Mouse (Mus musculus) hindbrain, postnatal 0 days (tissue): ENCODE measurements at regions not wholly inside any gene's neighbourhood (a gene's known extent, or its start where the extent isn't known, plus 50 kb on each side); places are given as distances from the start of the nearest gene placed in this dataset.

Experiments used
- ATAC-seq: fragments of 200-750 bp; cut with Nextera tagmentation; 2 replicates; pipeline ENCODE4 v1.8.0; 2017; ENCODE audit warnings: mild to moderate bottlenecking, moderate TSS enrichment, moderate library complexity
- DNase-seq: peaks from one replicate; pipeline ENCODE4 v3.0.0-alpha.2; 2015; ENCODE audit warnings: low spot score
- H3K27ac ChIP-seq: fragments of 300-500 bp; sonication (generic); 2 replicates; pipeline ENCODE4 v1.5.1; 2014; ENCODE audit warnings: mild to moderate bottlenecking
- H3K27me3 ChIP-seq: fragments of 300-500 bp; sonication (generic); 2 replicates; pipeline ENCODE4 v1.6.1; 2014; ENCODE audit warnings: low read length, mixed read lengths; ENCODE audit not compliant: insufficient read depth
- H3K36me3 ChIP-seq: fragments of 300-500 bp; sonication (generic); 2 replicates; pipeline ENCODE4 v1.6.1; 2014; ENCODE audit warnings: low read length, mixed read lengths; ENCODE audit not compliant: insufficient read depth
- H3K4me1 ChIP-seq: fragments of 300-500 bp; sonication (generic); 2 replicates; pipeline ENCODE4 v1.6.1; 2014; ENCODE audit warnings: antibody characterized with exemption, low read length, mixed read lengths; ENCODE audit not compliant: insufficient read depth
- H3K4me2 ChIP-seq: fragments of 300-500 bp; sonication (generic); 2 replicates; pipeline ENCODE4 v1.6.1; 2014; ENCODE audit warnings: low read depth, mild to moderate bottlenecking, low read length, moderate library complexity, mixed read lengths
- H3K4me3 ChIP-seq: fragments of 300-500 bp; sonication (generic); 2 replicates; pipeline ENCODE4 v1.5.1; 2014; ENCODE audit warnings: low read length
- H3K9ac ChIP-seq: fragments of 300-500 bp; sonication (generic); replicated peaks from 2 replicates; pipeline ENCODE4 v1.6.1; 2014; ENCODE audit warnings: mild to moderate bottlenecking, low read length, moderate library complexity, mixed read lengths
- H3K9me3 ChIP-seq: fragments of 300-500 bp; sonication (generic); 2 replicates; pipeline ENCODE4 v1.6.1; 2016; ENCODE audit warnings: low read length, mixed read lengths
- CTCF ChIP-seq: IDR thresholded peaks from 2 replicates; pipeline ENCODE4 v1.5.1; 2016; ENCODE audit warnings: antibody characterized with exemption, control low read depth, low read depth
- WGBS: fragments of 180-500 bp; shearing (Covaris S2); extraction: QIAGEN DNeasy Blood & Tissue Kit; methylation state at CpG from one replicate; pipeline ENCODE4 v1.1.7; 2014; 5-methylcytosine and 5-hydroxymethylcytosine counted together

- DNase-seq (no peak), ATAC-seq (no peak)
- H3K36me3 ChIP-seq: no peaks in the 10 kb centered on the region
- H3K4me2 ChIP-seq: no peak overlapping the region
- H3K4me1 ChIP-seq: no peaks in the 10 kb centered on the region
- H3K27ac ChIP-seq: no peak overlapping the region
- H3K4me3 ChIP-seq: no peak overlapping the region
- no peaks in the 10 kb centered on the region for H3K27me3 ChIP-seq
- WGBS: 46% methylated on average over 2 of the region's 2 CpGs
- no peak for TF ChIP-seq CTCF
- no peak overlapping the region for H3K9ac ChIP-seq
- no peaks in the 10 kb centered on the region for H3K9me3 ChIP-seq
Observed at GRCm38 (mm10) chr2:103177361-103177760, 103.9 kb downstream of the Apip start.

DNA sequence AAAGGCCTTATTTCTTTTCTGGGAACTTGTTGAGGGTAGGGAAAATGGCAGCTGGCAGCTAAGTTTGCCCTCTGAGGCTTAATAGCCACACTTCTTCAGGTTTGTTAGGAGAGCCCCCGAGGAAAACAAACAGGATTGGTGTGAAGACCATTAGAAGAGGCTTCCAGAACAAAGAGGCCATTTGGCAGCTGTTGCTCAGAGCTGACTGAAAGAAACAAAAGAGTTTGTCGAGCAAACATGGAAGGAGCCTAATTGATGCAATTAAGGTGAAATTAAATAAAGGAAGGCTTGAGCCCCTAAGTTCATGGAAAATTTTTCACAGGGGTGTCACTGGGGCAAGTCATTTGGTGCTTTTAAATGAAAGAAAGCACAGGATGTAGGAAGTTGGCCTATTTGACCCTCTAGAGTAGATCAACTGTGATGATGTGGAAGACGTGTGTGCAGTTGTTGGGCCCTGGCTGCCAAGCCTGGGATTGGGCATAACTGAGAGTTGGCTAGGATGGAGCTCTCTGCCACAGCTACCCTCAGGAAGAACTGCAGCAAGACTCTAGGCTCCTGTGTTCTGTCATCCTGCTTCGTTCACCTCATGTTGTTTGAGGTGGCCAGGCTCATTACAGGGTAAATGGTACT lies 106.9 kb downstream of the Apip start:
- WGBS: 45% methylated on average over 4 of the region's 4 CpGs

GRCm38 (mm10) chr2:103186751-103187260 lies 113.3 kb downstream of the Apip start:
- WGBS: 78% methylated on average over 4 of the region's 4 CpGs
- no peaks in the 10 kb centered on the region for H3K36me3 ChIP-seq
- DNase-seq (no peak), ATAC-seq (no peak)
- no peak overlapping the region for H3K9ac ChIP-seq
- H3K27me3 ChIP-seq: no peaks in the 10 kb centered on the region
- TF ChIP-seq CTCF: no peak
- no peaks in the 10 kb centered on the region for H3K4me1 ChIP-seq
- H3K4me2 ChIP-seq: no peak overlapping the region
- no peak overlapping the region for H3K27ac ChIP-seq
- no peaks in the 10 kb centered on the region for H3K9me3 ChIP-seq
- H3K4me3 ChIP-seq: no peak overlapping the region

More for the DNA sequence above, 106.9 kb downstream of the Apip start:
- Histone ChIP-seq H3K27me3 (no peaks in the 10 kb centered on the region), H3K36me3 (no peaks in the 10 kb centered on the region), H3K4me3 (no peak overlapping the region), H3K27ac (no peak overlapping the region), H3K4me2 (no peak overlapping the region), H3K9me3 (no peaks in the 10 kb centered on the region), H3K9ac (no peak overlapping the region), H3K4me1 (no peaks in the 10 kb centered on the region)
- TF ChIP-seq CTCF: no peak
- ATAC-seq: no peak
- DNase-seq: no peak

GRCm38 (mm10) chr2:103192591-103192990 lies 110.5 kb downstream of the Ehf start:
- ATAC-seq (no peak), DNase-seq (no peak)
- no peak overlapping the region for H3K27ac ChIP-seq
- no peaks in the 10 kb centered on the region for H3K4me1 ChIP-seq
- H3K9me3 ChIP-seq: no peaks in the 10 kb centered on the region
- no peaks in the 10 kb centered on the region for H3K36me3 ChIP-seq
- no peak overlapping the region for H3K9ac ChIP-seq
- 72% methylated on average over 4 of the region's 4 CpGs for WGBS
- no peak overlapping the region for H3K4me2 ChIP-seq
- no peak overlapping the region for H3K4me3 ChIP-seq
- no peaks in the 10 kb centered on the region for H3K27me3 ChIP-seq
- TF ChIP-seq CTCF: no peak

DNA sequence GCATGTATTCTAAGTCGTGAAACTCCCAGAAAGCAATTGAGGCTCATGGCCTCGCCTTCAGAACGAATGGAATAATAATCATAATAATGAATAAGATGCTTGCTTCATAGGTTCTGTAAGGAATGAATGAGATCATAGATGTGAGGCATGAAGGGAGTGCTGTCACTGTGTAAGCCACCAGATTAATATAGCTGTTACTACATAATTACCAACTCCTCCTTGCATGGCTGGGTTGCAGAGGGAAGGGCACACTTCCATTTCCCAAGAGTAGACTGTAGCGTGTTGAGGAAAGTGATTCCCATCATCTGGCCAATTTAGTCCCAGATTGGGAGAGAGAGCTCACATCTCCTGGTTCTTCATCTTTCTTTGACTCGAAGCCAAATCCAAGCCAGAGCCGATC lies 102.8 kb downstream of the Ehf start:
- Histone ChIP-seq H3K4me2 (no peak overlapping the region), H3K9me3 (no peaks in the 10 kb centered on the region), H3K9ac (no peak overlapping the region), H3K27me3 (no peaks in the 10 kb centered on the region), H3K4me3 (no peak overlapping the region), H3K4me1 (no peaks in the 10 kb centered on the region), H3K36me3 (no peaks in the 10 kb centered on the region), H3K27ac (no peak overlapping the region)
- DNase-seq (peak; percentile 10), ATAC-seq (no peak)
- WGBS: 78% methylated on average over 6 of the region's 6 CpGs
- TF ChIP-seq CTCF: no peak

DNA sequence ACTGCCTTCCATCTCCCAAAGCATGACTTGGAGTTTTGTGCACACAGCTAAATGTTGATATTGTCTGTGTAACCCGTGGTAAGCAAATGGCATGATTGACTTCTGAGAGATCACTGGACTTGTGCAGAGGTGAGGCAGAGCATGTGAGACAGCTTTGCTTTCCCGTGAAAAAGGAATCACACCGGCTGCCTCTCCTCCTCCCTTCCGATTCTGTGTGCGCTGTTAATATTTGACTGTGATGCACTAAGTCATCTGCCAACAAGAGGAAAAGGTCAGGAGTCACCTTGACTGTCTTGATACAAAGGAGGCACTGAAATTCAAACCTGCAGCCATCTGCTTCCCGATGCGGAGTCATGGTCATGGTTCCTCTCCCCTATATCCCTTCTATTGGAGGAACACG lies 98.0 kb downstream of the Ehf start:
- no peak for ATAC-seq
- no peaks in the 10 kb centered on the region for H3K27me3 ChIP-seq
- H3K36me3 ChIP-seq: no peaks in the 10 kb centered on the region
- no peak overlapping the region for H3K9ac ChIP-seq
- H3K9me3 ChIP-seq: no peaks in the 10 kb centered on the region
- DNase-seq: no peak
- no peak for TF ChIP-seq CTCF
- H3K4me3 ChIP-seq: no peak overlapping the region
- no peaks in the 10 kb centered on the region for H3K4me1 ChIP-seq
- no peak overlapping the region for H3K4me2 ChIP-seq
- no peak overlapping the region for H3K27ac ChIP-seq
- WGBS: 87% methylated on average over 8 of the region's 8 CpGs

DNA sequence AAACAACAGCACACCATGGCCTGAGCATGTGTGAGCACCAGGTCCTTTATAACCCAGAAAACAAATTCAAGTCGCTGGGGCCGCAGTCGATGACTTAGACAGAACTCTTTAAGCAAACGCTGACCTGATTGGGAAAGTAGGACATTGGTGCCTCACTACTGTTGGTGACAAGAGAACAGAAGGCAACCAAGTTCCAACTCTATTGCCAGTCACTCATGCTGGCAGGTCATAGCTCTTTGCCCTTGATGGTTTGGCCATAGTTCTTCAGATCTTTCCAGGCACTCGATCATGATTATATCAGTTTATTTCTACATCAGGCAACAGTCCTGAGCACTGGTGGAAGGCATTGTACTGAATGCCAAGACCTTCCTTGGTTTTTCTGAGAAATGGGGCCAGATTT lies 94.7 kb downstream of the Ehf start:
- no peak for TF ChIP-seq CTCF

More for the DNA sequence above, 94.7 kb downstream of the Ehf start:
- no peaks in the 10 kb centered on the region for H3K9me3 ChIP-seq
- ATAC-seq: no peak
- peak overlapping the region; percentile 18; the same call in 1 of the 2 replicates for H3K27ac ChIP-seq
- no peak overlapping the region for H3K4me3 ChIP-seq
- WGBS: 96% methylated on average over 5 of the region's 5 CpGs
- no peaks in the 10 kb centered on the region for H3K4me1 ChIP-seq
- no peaks in the 10 kb centered on the region for H3K36me3 ChIP-seq
- no peak overlapping the region for H3K4me2 ChIP-seq
- DNase-seq: no peak
- no peak overlapping the region for H3K9ac ChIP-seq
- H3K27me3 ChIP-seq: no peaks in the 10 kb centered on the region
